ENCODE assay signal across 12 mouse cellular contexts in genomic region chr8:105341399-105341798, GRCm38 (mm10). TPM values are rescaled to one million over a fixed set of nuclear protein-coding genes. Genes with fewer than 3 reads are reported as not detected.
DNase-seq lines count a peak whose midpoint lies in the region; ATAC-seq and TF ChIP-seq lines count a peak whose summit lies in the region.
"Had no signal": no experiment of that assay in that cellular context is flagged by ENCODE, and none has a peak within 500 bp of the region (broad histone marks: within the 10 kb centered on the region; RNA-seq: fewer than 3 reads in every experiment).

No protein-coding gene starts in this region.

- no peaks in the 10 kb centered on the region for H3K9me3 ChIP-seq in forebrain, postnatal 0 days (ENCODE audit: low read length)
- no peaks in the 10 kb centered on the region for H3K9me3 ChIP-seq in forebrain, embryonic 16.5 days (ENCODE audit: control insufficient read depth, low read length)
- no peaks in the 10 kb centered on the region for H3K9me3 ChIP-seq in kidney, postnatal 0 days (replicated peaks; ENCODE audit: low read length)
- no peaks in the 10 kb centered on the region for H3K9me3 ChIP-seq in heart, embryonic 13.5 days
- H3K9me3 ChIP-seq in lung, embryonic 16.5 days (ENCODE audit: control insufficient read depth, low read length): no peaks in the 10 kb centered on the region

- TF ChIP-seq CTCF in forebrain, postnatal 0 days (IDR thresholded peaks at IDR 0.05; ENCODE audit: low read depth): no peak
- TF ChIP-seq CTCF in kidney, postnatal 0 days (IDR thresholded peaks at IDR 0.05; ENCODE audit: low read depth): no peak

- H3K9ac ChIP-seq in forebrain, postnatal 0 days: no peak overlapping the region
- H3K9ac ChIP-seq in forebrain, embryonic 16.5 days (replicated peaks; ENCODE audit: low read depth, low read length): no peak overlapping the region
- H3K9ac ChIP-seq in kidney, postnatal 0 days (ENCODE audit: low read depth, low read length): no peak overlapping the region
- H3K9ac ChIP-seq in heart, embryonic 13.5 days: no peak overlapping the region
- no peak overlapping the region for H3K9ac ChIP-seq in lung, embryonic 16.5 days (ENCODE audit: low read length)

- no peaks in the 10 kb centered on the region for H3K36me3 ChIP-seq in forebrain, postnatal 0 days (ENCODE audit: insufficient read depth)
- H3K36me3 ChIP-seq in forebrain, embryonic 16.5 days (ENCODE audit: control insufficient read depth, insufficient read depth): no peaks in the 10 kb centered on the region
- H3K36me3 ChIP-seq in kidney, postnatal 0 days (ENCODE audit: insufficient read depth, low read length): peaks cover 13% of the 10 kb centered on the region; the same call in 1 of the 2 replicates
- peaks cover 24% of the 10 kb centered on the region for H3K36me3 ChIP-seq in heart, embryonic 13.5 days
- peaks cover 28% of the 10 kb centered on the region for H3K36me3 ChIP-seq in lung, embryonic 16.5 days (ENCODE audit: control insufficient read depth, insufficient read depth, low read length)

- DNase-seq in forebrain, postnatal 0 days: peak; percentile 41
- DNase-seq in kidney, postnatal 0 days (ENCODE audit: low spot score): peak; percentile 75
- no peak for DNase-seq in kidney, adult 8-10 months
- DNase-seq in thymus, postnatal 4 days: no peak
- DNase-seq in thymus, postnatal 0 days (ENCODE audit: low spot score): no peak
- DNase-seq: adrenal gland, adult 2 months; cerebellum, adult 11 months had no signal

- H3K4me1 ChIP-seq in forebrain, postnatal 0 days (ENCODE audit: insufficient read depth): no peaks in the 10 kb centered on the region
- peaks cover 1% of the 10 kb centered on the region for H3K4me1 ChIP-seq in forebrain, embryonic 16.5 days (replicated peaks; ENCODE audit: control insufficient read depth, insufficient read depth, low read length)
- H3K4me1 ChIP-seq in kidney, postnatal 0 days (replicated peaks; ENCODE audit: insufficient read depth, low read length): peaks cover 13% of the 10 kb centered on the region; the same call in 1 of the 2 replicates
- peaks cover 81% of the 10 kb centered on the region for H3K4me1 ChIP-seq in heart, embryonic 13.5 days
- H3K4me1 ChIP-seq in lung, embryonic 16.5 days (replicated peaks; ENCODE audit: control insufficient read depth, insufficient read depth, low read length): peaks cover 63% of the 10 kb centered on the region

- no peak overlapping the region for H3K4me2 ChIP-seq in forebrain, postnatal 0 days (ENCODE audit: low read depth)
- H3K4me2 ChIP-seq in forebrain, embryonic 16.5 days (ENCODE audit: low read length): no peak overlapping the region
- H3K4me2 ChIP-seq in kidney, postnatal 0 days (ENCODE audit: low read length): no peak overlapping the region
- H3K4me2 ChIP-seq in heart, embryonic 13.5 days: no peak overlapping the region
- no peak overlapping the region; the same call in 1 of the 2 replicates for H3K4me2 ChIP-seq in lung, embryonic 16.5 days (ENCODE audit: low read depth, low read length)

- 31% methylated on average over 8 of the region's 8 CpGs for WGBS in forebrain, postnatal 0 days
- WGBS in forebrain, embryonic 16.5 days: 32% methylated on average over 8 of the region's 8 CpGs
- 38% methylated on average over 8 of the region's 8 CpGs for WGBS in kidney, postnatal 0 days
- 17% methylated on average over 8 of the region's 8 CpGs for WGBS in heart, embryonic 13.5 days
- WGBS in lung, embryonic 16.5 days: 19% methylated on average over 8 of the region's 8 CpGs

- H3K4me3 ChIP-seq in forebrain, postnatal 0 days (ENCODE audit: low read depth, low read length): no peak overlapping the region
- H3K4me3 ChIP-seq in forebrain, embryonic 16.5 days (replicated peaks; ENCODE audit: low read length): no peak overlapping the region
- no peak overlapping the region for H3K4me3 ChIP-seq in kidney, postnatal 0 days (replicated peaks; ENCODE audit: low read depth, low read length)
- H3K4me3 ChIP-seq in heart, embryonic 13.5 days: no peak overlapping the region
- no peak overlapping the region for H3K4me3 ChIP-seq in lung, embryonic 16.5 days (ENCODE audit: low read length)

- no peak overlapping the region for H3K27ac ChIP-seq in forebrain, postnatal 0 days (ENCODE audit: low read depth, low read length)
- no peak overlapping the region for H3K27ac ChIP-seq in forebrain, embryonic 16.5 days (ENCODE audit: low read length)
- peak overlapping the region; percentile 57 for H3K27ac ChIP-seq in kidney, postnatal 0 days
- H3K27ac ChIP-seq in heart, embryonic 13.5 days (replicated peaks): peak overlapping the region; percentile 64
- peak overlapping the region; percentile 94 for H3K27ac ChIP-seq in lung, embryonic 16.5 days (ENCODE audit: low read length)

- no peaks in the 10 kb centered on the region for H3K27me3 ChIP-seq in forebrain, postnatal 0 days (ENCODE audit: insufficient read depth, low read length)
- no peaks in the 10 kb centered on the region for H3K27me3 ChIP-seq in forebrain, embryonic 16.5 days (replicated peaks; ENCODE audit: control insufficient read depth, insufficient read depth, low read length)
- no peaks in the 10 kb centered on the region for H3K27me3 ChIP-seq in kidney, postnatal 0 days (ENCODE audit: insufficient read depth, low read length)
- H3K27me3 ChIP-seq in heart, embryonic 13.5 days (replicated peaks): no peaks in the 10 kb centered on the region
- no peaks in the 10 kb centered on the region for H3K27me3 ChIP-seq in lung, embryonic 16.5 days (ENCODE audit: control insufficient read depth, insufficient read depth, low read depth, low read length)

- ATAC-seq in forebrain, postnatal 0 days: no peak; the same call in 1 of the 2 replicates
- ATAC-seq in forebrain, embryonic 16.5 days: no peak
- ATAC-seq in kidney, postnatal 0 days (replicated peaks; ENCODE audit: low FRiP score, low read depth): no peak
- ATAC-seq in heart, embryonic 13.5 days (ENCODE audit: extremely low read depth, insufficient number of reproducible peaks, low FRiP score, low TSS enrichment): peak; percentile 16; the same call in 1 of the 2 replicates
- peak; percentile 87 for ATAC-seq in lung, embryonic 16.5 days (ENCODE audit: low read depth)

RNA-seq across cellular contexts. Expression of gene Fhod1, which starts 6.4 kb away (rescaled TPM):
- 1.4 and 2.1 TPM in 2 replicates for total RNA-seq in forebrain, postnatal 0 days (2014; rRNA removed)
- 0.15 and 0.30 TPM in 2 replicates for polyA plus RNA-seq in forebrain, postnatal 0 days (2015; fragmentation: Nextera tagmentation; extraction: Ambion mirVana)
- 0.43 and 1.2 TPM in 2 replicates for polyA plus RNA-seq in forebrain, embryonic 16.5 days (2015; fragmentation: Nextera tagmentation; extraction: Ambion mirVana)
- polyA plus RNA-seq in kidney, postnatal 0 days (2015; fragmentation: Nextera tagmentation; extraction: Ambion mirVana): 1.8 and 2.3 TPM in 2 replicates
- polyA plus RNA-seq in heart, embryonic 13.5 days (2015; fragmentation: Nextera tagmentation; extraction: Ambion mirVana): 1.9 and 2.0 TPM in 2 replicates
- 12.7 and 15.8 TPM in 2 replicates for polyA plus RNA-seq in lung, embryonic 16.5 days (2015; fragmentation: Nextera tagmentation; extraction: Ambion mirVana)
- polyA plus RNA-seq in thymus, postnatal 0 days (2015; fragmentation: Nextera tagmentation; extraction: Ambion mirVana): 0.85 and 1.1 TPM in 2 replicates

RNA-seq across cellular contexts. Expression of gene Slc9a5, which starts 7.2 kb away (rescaled TPM):
- total RNA-seq in forebrain, postnatal 0 days (2014; rRNA removed): 17.5 and 17.8 TPM in 2 replicates
- polyA plus RNA-seq in forebrain, postnatal 0 days (2015; fragmentation: Nextera tagmentation; extraction: Ambion mirVana): 5.6 and 7.2 TPM in 2 replicates
- 6.3 and 10.3 TPM in 2 replicates for polyA plus RNA-seq in forebrain, embryonic 16.5 days (2015; fragmentation: Nextera tagmentation; extraction: Ambion mirVana)
- 1.3 and 1.4 TPM in 2 replicates for polyA plus RNA-seq in kidney, postnatal 0 days (2015; fragmentation: Nextera tagmentation; extraction: Ambion mirVana)
- polyA plus RNA-seq in heart, embryonic 13.5 days (2015; fragmentation: Nextera tagmentation; extraction: Ambion mirVana): 1.3 and 1.4 TPM in 2 replicates
- 5.5 and 6.3 TPM in 2 replicates for polyA plus RNA-seq in lung, embryonic 16.5 days (2015; fragmentation: Nextera tagmentation; extraction: Ambion mirVana)
- 0.48 and 0.60 TPM in 2 replicates for polyA plus RNA-seq in thymus, postnatal 0 days (2015; fragmentation: Nextera tagmentation; extraction: Ambion mirVana)

RNA-seq across cellular contexts. Expression of gene Tmem208, which starts 15.2 kb away (rescaled TPM):
- 76.4 and 109 TPM in 2 replicates for total RNA-seq in forebrain, postnatal 0 days (2014; rRNA removed)
- 126 and 140 TPM in 2 replicates for polyA plus RNA-seq in forebrain, postnatal 0 days (2015; fragmentation: Nextera tagmentation; extraction: Ambion mirVana)
- 111 and 126 TPM in 2 replicates for polyA plus RNA-seq in forebrain, embryonic 16.5 days (2015; fragmentation: Nextera tagmentation; extraction: Ambion mirVana)
- 134 and 140 TPM in 2 replicates for polyA plus RNA-seq in kidney, postnatal 0 days (2015; fragmentation: Nextera tagmentation; extraction: Ambion mirVana)
- 75.9 and 92.9 TPM in 2 replicates for polyA plus RNA-seq in heart, embryonic 13.5 days (2015; fragmentation: Nextera tagmentation; extraction: Ambion mirVana)
- 115 and 125 TPM in 2 replicates for polyA plus RNA-seq in lung, embryonic 16.5 days (2015; fragmentation: Nextera tagmentation; extraction: Ambion mirVana)
- 145 and 149 TPM in 2 replicates for polyA plus RNA-seq in thymus, postnatal 0 days (2015; fragmentation: Nextera tagmentation; extraction: Ambion mirVana)

RNA-seq across cellular contexts. Expression of gene Lrrc29, which starts 15.3 kb away (rescaled TPM):
- total RNA-seq in forebrain, postnatal 0 days (2014; rRNA removed): 1.6 and 3.0 TPM in 2 replicates
- 1.8 and 2.1 TPM in 2 replicates for polyA plus RNA-seq in forebrain, postnatal 0 days (2015; fragmentation: Nextera tagmentation; extraction: Ambion mirVana)
- polyA plus RNA-seq in forebrain, embryonic 16.5 days (2015; fragmentation: Nextera tagmentation; extraction: Ambion mirVana): 0.36 and 0.99 TPM in 2 replicates
- polyA plus RNA-seq in kidney, postnatal 0 days (2015; fragmentation: Nextera tagmentation; extraction: Ambion mirVana): 5.2 and 5.6 TPM in 2 replicates
- polyA plus RNA-seq in heart, embryonic 13.5 days (2015; fragmentation: Nextera tagmentation; extraction: Ambion mirVana): 0.96 and 1.2 TPM in 2 replicates
- polyA plus RNA-seq in lung, embryonic 16.5 days (2015; fragmentation: Nextera tagmentation; extraction: Ambion mirVana): 2.1 and 2.6 TPM in 2 replicates
- polyA plus RNA-seq in thymus, postnatal 0 days (2015; fragmentation: Nextera tagmentation; extraction: Ambion mirVana): 2.1 and 4.3 TPM in 2 replicates

RNA-seq across cellular contexts. Expression of gene Plekhg4, which starts 31.7 kb away (rescaled TPM):
- total RNA-seq in forebrain, postnatal 0 days (2014; rRNA removed): 4.2 and 4.5 TPM in 2 replicates
- polyA plus RNA-seq in forebrain, postnatal 0 days (2015; fragmentation: Nextera tagmentation; extraction: Ambion mirVana): 0.70 and 0.77 TPM in 2 replicates
- 1.3 and 1.9 TPM in 2 replicates for polyA plus RNA-seq in forebrain, embryonic 16.5 days (2015; fragmentation: Nextera tagmentation; extraction: Ambion mirVana)
- 0.31 and 0.33 TPM in 2 replicates for polyA plus RNA-seq in kidney, postnatal 0 days (2015; fragmentation: Nextera tagmentation; extraction: Ambion mirVana)
- polyA plus RNA-seq in heart, embryonic 13.5 days (2015; fragmentation: Nextera tagmentation; extraction: Ambion mirVana): 0.23 and 0.42 TPM in 2 replicates
- polyA plus RNA-seq in lung, embryonic 16.5 days (2015; fragmentation: Nextera tagmentation; extraction: Ambion mirVana): 1.1 and 1.5 TPM in 2 replicates
- polyA plus RNA-seq in thymus, postnatal 0 days (2015; fragmentation: Nextera tagmentation; extraction: Ambion mirVana): 0.09 and 0.21 TPM in 2 replicates
- total RNA-seq: hematopoietic stem cell, adult 5-6 weeks had no signal
- polyA plus RNA-seq: liver, embryonic 16.5 days had no signal

Comparison
In these comparisons a context has a peak if more than half of its experiments do, and no peak if none do; other contexts are left out.
1. DNase-seq: peak in forebrain, postnatal 0 days (single experiment) and kidney, postnatal 0 days (single experiment); none in kidney, adult 8-10 months (0 of 2), thymus, postnatal 4 days (single experiment) and thymus, postnatal 0 days (single experiment).
2. ATAC-seq: peak in heart, embryonic 13.5 days (single experiment) and lung, embryonic 16.5 days (single experiment); none in forebrain, postnatal 0 days (single experiment), forebrain, embryonic 16.5 days (single experiment) and kidney, postnatal 0 days (single experiment).
3. H3K27ac ChIP-seq: peak in kidney, postnatal 0 days (single experiment), heart, embryonic 13.5 days (single experiment) and lung, embryonic 16.5 days (single experiment); none in forebrain, postnatal 0 days (single experiment) and forebrain, embryonic 16.5 days (single experiment).